Mouse (Mus musculus): ENCODE data around the gene Hnrnpu. TPM values are rescaled to one million over a fixed set of nuclear protein-coding genes. Genes with fewer than 3 reads are reported as not detected.

Gene Hnrnpu
- polyA plus RNA-seq (2014; fragmentation: Nextera tagmentation; extraction: Ambion mirVana): 828 and 847 TPM in 2 replicates

DNA sequence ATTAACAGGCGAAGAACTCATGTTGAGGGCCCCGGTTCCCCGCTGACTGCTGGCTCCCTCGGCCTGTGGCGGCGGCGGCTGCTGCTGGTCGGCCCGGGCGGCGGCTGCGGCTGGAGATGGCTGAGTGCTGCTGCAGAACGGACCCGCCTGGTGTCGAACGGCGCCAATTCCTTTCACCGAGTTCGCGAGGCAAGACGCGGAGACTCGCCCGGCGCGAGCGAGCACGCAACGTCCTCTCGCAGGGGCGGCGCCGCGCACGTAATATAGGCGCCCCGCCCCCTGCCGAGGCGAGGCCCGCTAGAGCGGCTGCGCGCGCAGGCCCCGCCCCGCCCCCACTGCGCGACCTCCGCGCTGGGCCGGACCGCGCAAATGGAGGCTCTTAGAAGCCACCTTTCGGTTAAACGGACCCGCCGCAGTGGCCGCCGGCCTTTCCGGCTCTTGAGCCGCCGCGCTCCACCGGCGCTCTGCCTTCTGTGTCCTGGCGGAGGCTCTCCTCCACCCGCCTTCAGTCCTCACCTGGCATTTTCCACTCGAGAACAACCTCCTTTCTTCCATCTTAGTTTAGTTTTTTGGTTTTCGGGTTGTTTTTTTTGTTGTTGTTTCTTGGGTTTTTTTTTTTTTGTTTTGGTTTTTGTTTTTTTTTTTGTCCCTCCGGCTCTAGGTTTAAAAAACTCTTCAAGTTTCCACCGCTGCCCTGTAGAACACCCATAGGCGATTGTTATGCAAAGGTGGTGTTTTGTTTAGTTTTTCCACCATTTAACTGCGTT is at the start of gene Hnrnpu:
TSS of gene Hnrnpu (minus strand) at position 247 of the 767 bp plus-strand sequence.
- peak within 1 kb of the TSS; percentile 99 for H3K27ac ChIP-seq (ENCODE audit: low read depth, low read length)
- peak within 1 kb of the TSS; percentile 100 for H3K9ac ChIP-seq (ENCODE audit: low read depth, low read length)
- under 1% methylated on average over 73 of the region's 73 CpGs for WGBS
- DNase-seq (ENCODE audit: low spot score) (peak; percentile 98), ATAC-seq (ENCODE audit: low FRiP score) (peak; percentile 88)
- no peaks in the 10 kb centered on the region; the same call in 1 of the 2 replicates for H3K4me1 ChIP-seq (replicated peaks; ENCODE audit: control insufficient read depth, insufficient read depth, low read length)
- H3K4me2 ChIP-seq (replicated peaks; ENCODE audit: low read depth, low read length): peak within 1 kb of the TSS; percentile 31
- H3K27me3 ChIP-seq (ENCODE audit: control insufficient read depth, insufficient read depth, low read length): no peaks in the 10 kb centered on the region
- H3K4me3 ChIP-seq (ENCODE audit: low read depth, low read length): peak within 1 kb of the TSS; percentile 100
- no peaks in the 10 kb centered on the region for H3K9me3 ChIP-seq (ENCODE audit: control insufficient read depth, low read length)
- H3K36me3 ChIP-seq (ENCODE audit: control insufficient read depth, insufficient read depth, low read length): peaks cover 4% of the 10 kb centered on the region

DNA sequence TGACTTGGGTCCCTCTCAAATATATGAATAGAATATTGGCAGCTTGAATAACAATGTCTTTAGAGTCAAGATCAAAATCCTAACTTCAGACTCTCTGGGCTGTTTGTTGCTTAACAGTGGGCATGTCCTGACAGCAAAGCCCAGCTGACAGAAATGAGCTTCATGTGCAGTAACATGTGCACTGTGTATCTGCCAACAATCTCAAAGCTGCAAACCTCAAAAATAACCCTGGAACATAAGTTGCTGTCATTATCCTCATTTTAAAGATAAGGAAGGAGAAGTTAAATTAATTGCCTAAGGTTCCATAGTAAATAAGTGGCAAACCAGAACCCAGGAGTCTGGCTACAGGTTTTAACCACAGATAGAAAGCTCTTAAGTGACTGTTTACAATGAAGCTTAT is 44.6 kb upstream of the Hnrnpu start:
- Histone ChIP-seq H3K9me3 (ENCODE audit: control insufficient read depth, low read length) (no peaks in the 10 kb centered on the region), H3K4me3 (ENCODE audit: low read depth, low read length) (no peak overlapping the region), H3K4me1 (replicated peaks; ENCODE audit: control insufficient read depth, insufficient read depth, low read length) (no peaks in the 10 kb centered on the region), H3K27ac (ENCODE audit: low read depth, low read length) (no peak overlapping the region), H3K4me2 (replicated peaks; ENCODE audit: low read depth, low read length) (no peak overlapping the region), H3K36me3 (ENCODE audit: control insufficient read depth, insufficient read depth, low read length) (no peaks in the 10 kb centered on the region), H3K27me3 (ENCODE audit: control insufficient read depth, insufficient read depth, low read length) (no peaks in the 10 kb centered on the region), H3K9ac (ENCODE audit: low read depth, low read length) (no peak overlapping the region)
- DNase-seq (ENCODE audit: low spot score): no peak
- no peak for ATAC-seq (ENCODE audit: low FRiP score)

DNA sequence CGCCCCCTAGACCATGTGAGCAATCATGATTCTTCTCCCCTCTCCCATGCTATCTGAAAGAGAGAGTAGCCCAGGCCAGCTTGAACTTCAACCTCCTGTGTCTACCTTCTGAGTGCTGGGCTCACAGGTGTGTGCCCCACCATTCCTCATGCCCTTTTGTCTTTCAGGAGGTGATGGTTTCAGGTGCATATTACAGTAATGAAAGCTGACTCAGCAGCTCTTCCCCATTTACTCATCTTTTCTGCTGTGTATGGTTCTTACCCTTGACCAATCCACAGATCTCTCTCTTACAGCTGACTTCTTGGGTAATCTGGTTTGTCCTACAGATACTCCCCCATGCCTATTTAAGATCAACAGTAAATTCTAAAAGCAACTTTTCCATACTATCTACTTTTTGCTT is 41.6 kb upstream of the Hnrnpu start:
- Histone ChIP-seq H3K27ac (ENCODE audit: low read depth, low read length) (no peak overlapping the region), H3K4me3 (ENCODE audit: low read depth, low read length) (no peak overlapping the region), H3K9ac (ENCODE audit: low read depth, low read length) (no peak overlapping the region), H3K9me3 (ENCODE audit: control insufficient read depth, low read length) (no peaks in the 10 kb centered on the region), H3K4me2 (replicated peaks; ENCODE audit: low read depth, low read length) (no peak overlapping the region), H3K36me3 (ENCODE audit: control insufficient read depth, insufficient read depth, low read length) (no peaks in the 10 kb centered on the region), H3K27me3 (ENCODE audit: control insufficient read depth, insufficient read depth, low read length) (no peaks in the 10 kb centered on the region), H3K4me1 (replicated peaks; ENCODE audit: control insufficient read depth, insufficient read depth, low read length) (no peaks in the 10 kb centered on the region)
- ATAC-seq (ENCODE audit: low FRiP score): no peak
- 69% methylated on average over 1 of the region's 1 CpGs for WGBS
- DNase-seq (ENCODE audit: low spot score): no peak

DNA sequence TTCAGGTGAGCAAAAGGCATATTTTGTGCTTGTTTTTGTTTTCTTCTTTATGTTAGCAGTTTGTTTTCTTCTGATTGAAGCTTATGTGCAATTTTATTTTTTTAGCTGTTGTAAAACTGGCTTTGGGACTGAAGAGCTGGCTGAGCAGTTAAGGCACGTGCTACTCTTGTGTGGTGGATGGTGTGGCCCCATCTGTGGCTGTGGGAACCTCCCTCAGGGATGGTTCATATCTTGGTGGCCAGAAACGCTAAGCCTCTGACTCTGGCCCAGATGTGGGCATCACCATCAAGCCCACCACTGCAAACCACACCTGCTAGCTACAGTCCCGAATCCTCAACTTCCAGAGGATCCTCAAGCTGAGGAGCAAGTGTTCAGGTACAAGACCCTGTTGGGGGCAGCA is 40.5 kb upstream of the Hnrnpu start:
- no peak for ATAC-seq (ENCODE audit: low FRiP score)
- Histone ChIP-seq H3K4me1 (replicated peaks; ENCODE audit: control insufficient read depth, insufficient read depth, low read length) (no peaks in the 10 kb centered on the region), H3K9ac (ENCODE audit: low read depth, low read length) (no peak overlapping the region), H3K27me3 (ENCODE audit: control insufficient read depth, insufficient read depth, low read length) (no peaks in the 10 kb centered on the region), H3K4me2 (replicated peaks; ENCODE audit: low read depth, low read length) (no peak overlapping the region), H3K27ac (ENCODE audit: low read depth, low read length) (no peak overlapping the region), H3K36me3 (ENCODE audit: control insufficient read depth, insufficient read depth, low read length) (no peaks in the 10 kb centered on the region), H3K4me3 (ENCODE audit: low read depth, low read length) (no peak overlapping the region), H3K9me3 (ENCODE audit: control insufficient read depth, low read length) (no peaks in the 10 kb centered on the region)
- 86% methylated on average over 3 of the region's 3 CpGs for WGBS
- DNase-seq (ENCODE audit: low spot score): no peak

DNA sequence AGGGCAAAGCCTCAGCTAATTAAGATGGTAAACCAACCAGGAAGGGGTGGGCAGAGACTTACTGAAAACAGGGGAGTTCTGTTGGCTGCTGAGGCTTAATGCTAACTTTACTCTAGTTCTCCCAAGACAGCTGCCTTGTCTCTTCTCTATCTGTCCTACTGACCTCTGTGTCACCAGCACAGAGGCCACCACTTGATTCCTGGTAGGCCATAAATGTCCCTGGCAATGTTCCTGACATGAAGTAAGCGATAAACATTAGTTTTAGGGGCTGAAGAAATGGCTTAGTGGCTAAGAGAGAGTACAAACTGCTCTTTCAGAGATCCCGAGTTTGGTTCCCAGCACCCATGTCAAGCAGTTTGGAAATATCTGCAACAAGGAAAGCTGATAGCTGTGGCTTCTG is 39.3 kb upstream of the Hnrnpu start:
- no peak overlapping the region for H3K27ac ChIP-seq (ENCODE audit: low read depth, low read length)
- DNase-seq (ENCODE audit: low spot score): no peak
- H3K36me3 ChIP-seq (ENCODE audit: control insufficient read depth, insufficient read depth, low read length): no peaks in the 10 kb centered on the region
- WGBS: 91% methylated on average over 2 of the region's 2 CpGs
- H3K9ac ChIP-seq (ENCODE audit: low read depth, low read length): no peak overlapping the region
- no peaks in the 10 kb centered on the region for H3K27me3 ChIP-seq (ENCODE audit: control insufficient read depth, insufficient read depth, low read length)
- no peak for ATAC-seq (ENCODE audit: low FRiP score)
- no peaks in the 10 kb centered on the region for H3K9me3 ChIP-seq (ENCODE audit: control insufficient read depth, low read length)
- H3K4me2 ChIP-seq (replicated peaks; ENCODE audit: low read depth, low read length): no peak overlapping the region
- H3K4me3 ChIP-seq (ENCODE audit: low read depth, low read length): no peak overlapping the region
- no peaks in the 10 kb centered on the region for H3K4me1 ChIP-seq (replicated peaks; ENCODE audit: control insufficient read depth, insufficient read depth, low read length)

DNA sequence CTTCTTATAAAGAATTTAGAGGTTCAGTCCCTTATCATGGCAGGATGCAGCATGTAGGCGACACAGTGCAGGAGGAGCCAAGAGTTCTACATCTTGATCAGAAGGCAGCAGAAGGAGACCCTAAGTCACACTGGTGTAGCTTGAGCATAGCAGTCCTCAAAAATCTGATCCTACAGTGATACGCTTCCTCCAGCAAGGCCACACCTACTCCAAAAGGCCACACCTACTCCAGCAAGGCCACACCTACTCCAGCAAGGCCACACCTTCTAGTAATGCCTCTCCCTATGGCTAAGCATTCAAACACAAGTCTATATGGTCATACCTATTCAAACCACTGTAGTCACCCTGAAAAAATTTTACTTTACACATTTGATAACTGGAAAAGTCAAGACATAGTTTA is 38.5 kb upstream of the Hnrnpu start:
- Histone ChIP-seq H3K27me3 (ENCODE audit: control insufficient read depth, insufficient read depth, low read length) (no peaks in the 10 kb centered on the region), H3K36me3 (ENCODE audit: control insufficient read depth, insufficient read depth, low read length) (no peaks in the 10 kb centered on the region), H3K4me1 (replicated peaks; ENCODE audit: control insufficient read depth, insufficient read depth, low read length) (no peaks in the 10 kb centered on the region), H3K4me2 (replicated peaks; ENCODE audit: low read depth, low read length) (no peak overlapping the region), H3K9me3 (ENCODE audit: control insufficient read depth, low read length) (no peaks in the 10 kb centered on the region), H3K27ac (ENCODE audit: low read depth, low read length) (no peak overlapping the region), H3K9ac (ENCODE audit: low read depth, low read length) (no peak overlapping the region), H3K4me3 (ENCODE audit: low read depth, low read length) (no peak overlapping the region)
- 79% methylated on average over 2 of the region's 2 CpGs for WGBS
- ATAC-seq (ENCODE audit: low FRiP score) (no peak), DNase-seq (ENCODE audit: low spot score) (no peak)

DNA sequence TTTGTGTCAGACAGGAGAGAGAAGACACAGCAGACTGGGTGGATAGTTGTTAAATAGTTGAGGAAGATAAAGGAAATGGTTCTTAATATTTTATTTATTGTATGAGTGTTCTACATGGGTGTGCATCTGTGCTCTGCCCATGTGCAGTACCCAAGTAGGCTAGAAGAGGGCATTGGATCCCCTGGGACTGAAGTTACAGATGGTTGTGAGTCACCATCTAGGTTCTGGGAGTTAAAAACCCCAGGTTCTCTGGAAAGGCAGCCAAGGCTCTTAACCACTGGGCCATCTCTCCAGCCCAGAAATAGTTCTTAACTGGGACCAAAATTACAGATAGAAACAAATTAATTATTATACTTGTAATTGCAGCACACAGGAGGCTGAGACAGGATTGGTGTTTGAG is 37.8 kb upstream of the Hnrnpu start:
- Histone ChIP-seq H3K36me3 (ENCODE audit: control insufficient read depth, insufficient read depth, low read length) (no peaks in the 10 kb centered on the region), H3K4me1 (replicated peaks; ENCODE audit: control insufficient read depth, insufficient read depth, low read length) (no peaks in the 10 kb centered on the region), H3K9me3 (ENCODE audit: control insufficient read depth, low read length) (no peaks in the 10 kb centered on the region), H3K4me2 (replicated peaks; ENCODE audit: low read depth, low read length) (no peak overlapping the region), H3K4me3 (ENCODE audit: low read depth, low read length) (no peak overlapping the region), H3K27ac (ENCODE audit: low read depth, low read length) (no peak overlapping the region), H3K9ac (ENCODE audit: low read depth, low read length) (no peak overlapping the region), H3K27me3 (ENCODE audit: control insufficient read depth, insufficient read depth, low read length) (no peaks in the 10 kb centered on the region)
- DNase-seq (ENCODE audit: low spot score): no peak
- no peak for ATAC-seq (ENCODE audit: low FRiP score)

DNA sequence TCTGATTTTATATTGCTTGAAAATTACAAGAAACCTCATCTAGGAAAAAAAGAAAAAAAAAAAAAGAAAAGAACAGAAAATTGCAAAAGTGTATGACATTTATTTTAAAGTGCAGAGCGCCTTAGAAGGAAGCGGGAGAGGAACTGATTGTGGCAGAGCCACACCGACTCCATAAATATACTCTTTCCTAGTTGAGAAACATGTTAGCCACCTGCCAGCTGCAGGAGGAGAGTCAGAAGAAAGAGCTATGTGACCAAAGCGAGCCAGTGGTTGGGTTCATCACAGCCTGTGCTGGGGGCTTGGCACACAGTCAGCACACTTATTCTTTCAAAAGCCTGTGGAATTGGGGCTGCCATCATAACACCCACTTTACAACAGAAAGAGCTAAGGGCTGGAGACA is 35.1 kb upstream of the Hnrnpu start:
- 85% methylated on average over 4 of the region's 4 CpGs for WGBS
- Histone ChIP-seq H3K4me1 (replicated peaks; ENCODE audit: control insufficient read depth, insufficient read depth, low read length) (0 out of 2 replicates have a peak, but pooled peaks cover 2% of the 10 kb centered on the region), H3K9me3 (ENCODE audit: control insufficient read depth, low read length) (no peaks in the 10 kb centered on the region), H3K4me2 (replicated peaks; ENCODE audit: low read depth, low read length) (no peak overlapping the region), H3K27me3 (ENCODE audit: control insufficient read depth, insufficient read depth, low read length) (no peaks in the 10 kb centered on the region), H3K9ac (ENCODE audit: low read depth, low read length) (no peak overlapping the region), H3K4me3 (ENCODE audit: low read depth, low read length) (no peak overlapping the region), H3K27ac (ENCODE audit: low read depth, low read length) (no peak overlapping the region), H3K36me3 (ENCODE audit: control insufficient read depth, insufficient read depth, low read length) (no peaks in the 10 kb centered on the region)
- DNase-seq (ENCODE audit: low spot score) (no peak), ATAC-seq (ENCODE audit: low FRiP score) (no peak)

DNA sequence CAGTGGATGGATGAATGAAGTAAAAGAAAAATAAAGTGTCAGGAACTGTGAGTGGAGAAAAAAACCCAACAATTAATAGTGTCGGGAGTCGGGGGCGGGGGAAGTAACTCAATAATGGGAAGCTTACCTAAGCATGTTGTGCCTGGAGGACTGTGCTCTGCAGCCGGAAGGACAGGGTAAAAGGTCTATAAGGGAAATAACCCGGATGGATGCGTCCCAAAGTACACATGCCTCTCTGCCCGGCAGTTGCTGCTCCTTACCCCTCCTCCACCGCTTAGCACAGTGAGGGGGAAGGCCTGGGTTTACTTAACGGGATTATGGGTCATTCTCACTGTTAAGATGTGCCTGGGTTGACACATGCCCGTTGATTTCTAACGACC is 31.7 kb upstream of the Hnrnpu start:
- 5% methylated on average over 11 of the region's 11 CpGs for WGBS
- H3K4me3 ChIP-seq (ENCODE audit: low read depth, low read length): peak overlapping the region; percentile 34
- H3K27ac ChIP-seq (ENCODE audit: low read depth, low read length): no peak overlapping the region; the same call in 1 of the 2 replicates
- H3K4me1 ChIP-seq (replicated peaks; ENCODE audit: control insufficient read depth, insufficient read depth, low read length): 0 out of 2 replicates have a peak, but pooled peaks cover 2% of the 10 kb centered on the region
- H3K9me3 ChIP-seq (ENCODE audit: control insufficient read depth, low read length): no peaks in the 10 kb centered on the region
- ATAC-seq (ENCODE audit: low FRiP score) (peak; percentile 83), DNase-seq (ENCODE audit: low spot score) (peak; percentile 53)
- H3K9ac ChIP-seq (ENCODE audit: low read depth, low read length): peak overlapping the region; percentile 62
- peak overlapping the region; percentile 63 for H3K4me2 ChIP-seq (replicated peaks; ENCODE audit: low read depth, low read length)
- H3K27me3 ChIP-seq (ENCODE audit: control insufficient read depth, insufficient read depth, low read length): no peaks in the 10 kb centered on the region
- no peaks in the 10 kb centered on the region for H3K36me3 ChIP-seq (ENCODE audit: control insufficient read depth, insufficient read depth, low read length)
